Mouse (Mus musculus): ENCODE data around the gene Kank3. TPM values are rescaled to one million over a fixed set of nuclear protein-coding genes. Genes with fewer than 3 reads are reported as not detected.

Kank3 gene
- 22.7 and 30.1 TPM in 2 replicates for polyA plus RNA-seq (2014; fragmentation: Nextera tagmentation; extraction: Ambion mirVana)

DNA sequence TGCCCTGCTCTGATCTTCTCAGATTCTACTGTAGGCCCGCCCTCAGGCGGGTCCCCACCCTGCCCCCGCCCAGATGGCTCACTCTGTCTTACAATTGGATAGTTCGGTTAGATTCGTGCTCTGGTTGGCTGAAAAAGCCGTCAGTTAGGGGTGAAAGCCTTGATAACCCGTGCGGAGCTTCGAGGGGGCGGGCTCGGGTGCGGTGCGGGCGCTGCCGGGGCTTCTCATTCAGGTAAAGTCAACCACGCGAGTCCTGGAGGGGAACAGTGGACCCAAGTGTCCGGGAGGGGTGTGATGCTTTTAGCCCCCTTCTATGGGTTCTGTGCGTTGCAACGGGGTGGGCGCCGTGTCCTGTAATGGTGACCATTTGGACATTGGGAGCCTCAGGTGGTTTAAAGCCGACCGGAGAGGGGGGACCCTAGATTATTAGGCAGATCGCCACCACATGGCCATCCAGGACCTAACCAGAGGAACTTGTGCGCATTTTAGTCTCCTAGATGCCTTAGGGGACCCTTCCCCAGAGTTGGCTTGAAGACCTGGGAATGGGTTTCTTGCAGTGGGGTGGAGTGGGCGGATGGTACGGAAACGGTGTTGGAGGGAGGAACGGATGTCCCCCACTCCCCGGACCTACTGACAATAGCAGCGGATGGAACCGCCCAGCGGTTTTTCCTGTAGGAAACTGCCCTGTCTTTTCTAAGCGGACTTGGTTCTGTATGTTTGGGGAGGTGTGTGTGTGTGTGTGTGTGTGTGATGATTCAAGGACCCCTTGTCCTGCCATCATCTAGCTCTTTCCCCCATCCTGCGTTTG lies at the start of gene Kank3:
Gene Kank3, plus strand, starts transcription at position 186 of the 808 bp plus-strand sequence.
- no peak within 1 kb of the TSS for H3K27ac ChIP-seq (ENCODE audit: low read depth, low read length)
- ATAC-seq (ENCODE audit: low FRiP score), result peak; percentile 98
- H3K4me1 ChIP-seq (replicated peaks; ENCODE audit: control insufficient read depth, insufficient read depth, low read length), result no peaks in the 10 kb centered on the region
- H3K9ac ChIP-seq (ENCODE audit: low read depth, low read length), result 0 out of 2 replicates have a peak within 1 kb of the TSS, but pooled peaks have one; percentile 1
- peak within 1 kb of the TSS; percentile 71 for H3K4me2 ChIP-seq (replicated peaks; ENCODE audit: low read depth, low read length)
- H3K4me3 ChIP-seq (ENCODE audit: low read depth, low read length), result peak within 1 kb of the TSS; percentile 49
- no peaks in the 10 kb centered on the region for H3K9me3 ChIP-seq (ENCODE audit: control insufficient read depth, low read length)
- peak; percentile 94 for DNase-seq (ENCODE audit: low spot score)
- H3K36me3 ChIP-seq (ENCODE audit: control insufficient read depth, insufficient read depth, low read length), result no peaks in the 10 kb centered on the region
- WGBS, result 1% methylated on average over 36 of the region's 36 CpGs
- peaks cover 6% of the 10 kb centered on the region for H3K27me3 ChIP-seq (ENCODE audit: control insufficient read depth, insufficient read depth, low read length)

DNA sequence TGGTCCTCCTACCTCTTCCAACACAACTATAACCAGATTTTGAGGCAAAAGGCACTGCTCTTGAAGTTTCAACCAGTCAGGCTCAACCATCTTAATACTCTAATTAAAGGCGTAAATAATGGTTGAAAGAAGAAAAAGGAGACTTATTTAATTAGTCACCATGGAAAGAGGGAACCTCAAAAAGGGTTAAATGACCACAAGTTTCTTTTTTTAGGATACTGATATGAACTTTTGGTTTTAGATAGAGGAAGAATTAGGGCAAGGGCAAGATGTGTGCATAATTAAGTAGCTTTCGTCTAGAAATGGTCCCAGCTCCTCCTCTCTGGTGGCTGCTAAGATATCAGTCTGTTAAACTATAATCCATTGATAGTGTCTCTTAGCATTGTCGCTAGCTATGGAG lies 43.9 kb upstream of the Kank3 start:
- H3K4me2 ChIP-seq (replicated peaks; ENCODE audit: low read depth, low read length), result no peak overlapping the region
- 73% methylated on average over 3 of the region's 3 CpGs for WGBS
- H3K27me3 ChIP-seq (ENCODE audit: control insufficient read depth, insufficient read depth, low read length), result no peaks in the 10 kb centered on the region
- ATAC-seq (ENCODE audit: low FRiP score), result no peak
- H3K9me3 ChIP-seq (ENCODE audit: control insufficient read depth, low read length), result no peaks in the 10 kb centered on the region
- H3K4me1 ChIP-seq (replicated peaks; ENCODE audit: control insufficient read depth, insufficient read depth, low read length), result no peaks in the 10 kb centered on the region
- H3K4me3 ChIP-seq (ENCODE audit: low read depth, low read length), result no peak overlapping the region
- H3K9ac ChIP-seq (ENCODE audit: low read depth, low read length), result no peak overlapping the region
- no peak overlapping the region for H3K27ac ChIP-seq (ENCODE audit: low read depth, low read length)
- H3K36me3 ChIP-seq (ENCODE audit: control insufficient read depth, insufficient read depth, low read length), result no peaks in the 10 kb centered on the region
- no peak for DNase-seq (ENCODE audit: low spot score)

DNA sequence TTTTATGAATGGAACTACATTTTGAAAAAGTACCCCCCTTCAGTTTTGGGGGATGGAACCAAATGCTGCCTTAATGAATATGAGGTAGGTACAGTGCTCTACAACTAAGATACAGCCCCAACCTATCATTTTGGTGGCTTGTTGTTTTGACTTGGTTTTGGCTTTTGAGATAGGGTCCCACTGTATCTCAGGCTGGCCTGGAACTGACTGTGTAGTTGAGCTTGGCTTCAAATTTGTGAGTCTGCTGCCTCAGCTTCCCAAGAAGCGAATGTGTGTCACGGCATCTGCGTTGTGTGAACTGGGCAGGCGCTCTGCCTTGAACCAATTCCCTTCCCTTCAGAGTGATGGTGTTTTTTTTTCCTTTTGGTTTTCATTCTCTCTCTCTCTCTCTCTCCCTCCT lies 38.7 kb upstream of the Kank3 start:
- no peak overlapping the region for H3K9ac ChIP-seq (ENCODE audit: low read depth, low read length)

GRCm38 (mm10) chr17:33773426-33773825 lies 36.9 kb upstream of the Kank3 start:
- Histone ChIP-seq H3K9ac (ENCODE audit: low read depth, low read length) (no peak overlapping the region), H3K9me3 (ENCODE audit: control insufficient read depth, low read length) (no peaks in the 10 kb centered on the region), H3K4me3 (ENCODE audit: low read depth, low read length) (no peak overlapping the region), H3K4me2 (replicated peaks; ENCODE audit: low read depth, low read length) (no peak overlapping the region), H3K27me3 (ENCODE audit: control insufficient read depth, insufficient read depth, low read length) (no peaks in the 10 kb centered on the region), H3K36me3 (ENCODE audit: control insufficient read depth, insufficient read depth, low read length) (no peaks in the 10 kb centered on the region), H3K4me1 (replicated peaks; ENCODE audit: control insufficient read depth, insufficient read depth, low read length) (no peaks in the 10 kb centered on the region), H3K27ac (ENCODE audit: low read depth, low read length) (no peak overlapping the region)
- 85% methylated on average over 6 of the region's 6 CpGs for WGBS
- ATAC-seq (ENCODE audit: low FRiP score) (no peak), DNase-seq (ENCODE audit: low spot score) (no peak)

More for the DNA sequence above, 38.7 kb upstream of the Kank3 start:
- no peaks in the 10 kb centered on the region for H3K9me3 ChIP-seq (ENCODE audit: control insufficient read depth, low read length)
- no peaks in the 10 kb centered on the region for H3K36me3 ChIP-seq (ENCODE audit: control insufficient read depth, insufficient read depth, low read length)
- ATAC-seq (ENCODE audit: low FRiP score), result no peak
- DNase-seq (ENCODE audit: low spot score), result no peak
- H3K4me2 ChIP-seq (replicated peaks; ENCODE audit: low read depth, low read length), result no peak overlapping the region
- H3K4me3 ChIP-seq (ENCODE audit: low read depth, low read length), result no peak overlapping the region
- WGBS, result 94% methylated on average over 4 of the region's 4 CpGs
- no peak overlapping the region for H3K27ac ChIP-seq (ENCODE audit: low read depth, low read length)
- H3K4me1 ChIP-seq (replicated peaks; ENCODE audit: control insufficient read depth, insufficient read depth, low read length), result no peaks in the 10 kb centered on the region
- H3K27me3 ChIP-seq (ENCODE audit: control insufficient read depth, insufficient read depth, low read length), result no peaks in the 10 kb centered on the region

DNA sequence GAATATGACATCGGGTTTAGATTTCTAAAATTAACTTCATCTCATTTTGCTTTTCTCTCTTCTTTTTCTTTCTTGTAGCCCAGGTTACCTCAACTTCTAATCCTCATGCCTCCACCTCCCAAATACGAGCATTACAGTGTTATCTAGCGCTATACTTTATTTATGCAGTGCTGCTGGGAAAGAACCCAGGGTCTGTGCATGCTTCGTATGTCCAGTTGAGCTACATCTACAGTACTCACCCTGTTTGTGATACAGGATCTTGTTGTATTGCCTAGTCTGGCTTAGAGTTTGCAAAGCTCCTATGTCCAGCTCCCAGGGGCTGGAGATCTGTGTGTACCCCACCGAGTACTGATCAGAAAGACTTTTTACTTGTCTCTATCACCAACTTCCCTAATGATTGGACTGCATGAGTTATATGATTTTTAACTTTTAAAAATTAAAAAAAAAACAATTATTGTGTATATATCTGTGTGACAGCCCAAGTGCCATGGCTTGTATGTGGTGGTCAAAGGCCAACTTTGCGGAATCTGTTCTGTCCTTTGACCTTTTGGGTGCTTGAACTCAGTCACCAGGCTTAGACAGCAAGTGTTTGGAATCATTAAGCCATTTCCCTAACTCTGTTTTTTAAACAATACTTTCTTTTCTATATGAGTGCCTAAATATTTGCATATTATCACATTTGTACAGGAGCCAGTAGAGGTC lies 36.3 kb upstream of the Kank3 start:
- no peaks in the 10 kb centered on the region for H3K27me3 ChIP-seq (ENCODE audit: control insufficient read depth, insufficient read depth, low read length)
- H3K4me1 ChIP-seq (replicated peaks; ENCODE audit: control insufficient read depth, insufficient read depth, low read length), result no peaks in the 10 kb centered on the region
- no peak overlapping the region for H3K4me3 ChIP-seq (ENCODE audit: low read depth, low read length)
- H3K36me3 ChIP-seq (ENCODE audit: control insufficient read depth, insufficient read depth, low read length), result no peaks in the 10 kb centered on the region
- no peak overlapping the region for H3K27ac ChIP-seq (ENCODE audit: low read depth, low read length)
- no peak overlapping the region for H3K9ac ChIP-seq (ENCODE audit: low read depth, low read length)
- no peak for ATAC-seq (ENCODE audit: low FRiP score)
- H3K9me3 ChIP-seq (ENCODE audit: control insufficient read depth, low read length), result no peaks in the 10 kb centered on the region
- no peak for DNase-seq (ENCODE audit: low spot score)
- H3K4me2 ChIP-seq (replicated peaks; ENCODE audit: low read depth, low read length), result no peak overlapping the region
- 95% methylated on average over 6 of the region's 6 CpGs for WGBS

GRCm38 (mm10) chr17:33774573-33775155 lies 35.7 kb upstream of the Kank3 start:
- H3K4me1 ChIP-seq (replicated peaks; ENCODE audit: control insufficient read depth, insufficient read depth, low read length), result no peaks in the 10 kb centered on the region
- H3K4me3 ChIP-seq (ENCODE audit: low read depth, low read length), result no peak overlapping the region
- H3K9me3 ChIP-seq (ENCODE audit: control insufficient read depth, low read length), result no peaks in the 10 kb centered on the region
- no peak overlapping the region for H3K4me2 ChIP-seq (replicated peaks; ENCODE audit: low read depth, low read length)
- H3K27me3 ChIP-seq (ENCODE audit: control insufficient read depth, insufficient read depth, low read length), result no peaks in the 10 kb centered on the region
- no peak for DNase-seq (ENCODE audit: low spot score)
- no peak overlapping the region for H3K27ac ChIP-seq (ENCODE audit: low read depth, low read length)
- ATAC-seq (ENCODE audit: low FRiP score), result no peak
- 89% methylated on average over 8 of the region's 8 CpGs for WGBS
- H3K9ac ChIP-seq (ENCODE audit: low read depth, low read length), result no peak overlapping the region
- no peaks in the 10 kb centered on the region for H3K36me3 ChIP-seq (ENCODE audit: control insufficient read depth, insufficient read depth, low read length)

- ATAC-seq (ENCODE audit: low FRiP score), result no peak
- 93% methylated on average over 4 of the region's 4 CpGs for WGBS
Observed at GRCm38 (mm10) chr17:33775287-33775686, 35.0 kb upstream of the Kank3 start.

DNA sequence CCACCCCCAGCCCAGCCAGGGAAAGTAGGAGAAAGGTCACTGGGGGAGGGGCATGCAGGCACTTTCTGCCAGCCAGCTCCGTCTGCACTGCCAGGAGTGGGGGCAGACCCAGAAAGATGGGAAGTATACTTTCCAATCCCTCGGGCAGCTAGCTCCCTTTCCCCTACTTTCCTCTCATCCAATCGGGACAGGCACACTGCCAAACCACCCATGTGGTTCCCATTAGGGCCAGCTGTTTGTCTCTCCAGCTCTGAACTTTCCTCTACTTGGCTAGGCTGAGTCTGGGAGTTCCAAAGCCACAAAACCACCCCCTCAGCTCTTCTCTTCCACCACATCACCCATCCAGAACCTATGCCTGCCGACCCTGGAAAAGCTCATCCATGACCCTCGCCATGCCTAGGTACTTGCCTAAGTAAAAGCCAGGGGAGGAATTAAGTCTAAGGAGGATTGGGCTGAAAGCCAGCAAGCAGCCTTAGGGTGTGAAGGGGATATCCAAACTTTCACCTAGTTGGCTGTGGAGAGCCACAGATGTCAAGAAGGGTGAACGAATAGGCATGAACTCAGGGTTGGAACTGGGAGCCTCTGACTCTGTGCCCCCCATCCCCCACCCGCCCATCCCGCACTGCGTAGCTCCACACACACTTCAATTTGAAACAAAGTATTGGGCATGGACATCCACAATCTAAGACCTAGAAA lies 30.9 kb upstream of the Kank3 start:
- ATAC-seq (ENCODE audit: low FRiP score) (no peak), DNase-seq (ENCODE audit: low spot score) (peak; percentile 60)
- WGBS, result 63% methylated on average over 9 of the region's 9 CpGs
- Histone ChIP-seq H3K27me3 (ENCODE audit: control insufficient read depth, insufficient read depth, low read length) (no peaks in the 10 kb centered on the region), H3K9ac (ENCODE audit: low read depth, low read length) (no peak overlapping the region), H3K9me3 (ENCODE audit: control insufficient read depth, low read length) (no peaks in the 10 kb centered on the region), H3K4me3 (ENCODE audit: low read depth, low read length) (0 out of 2 replicates have a peak overlapping the region, but pooled peaks have one; percentile 2), H3K27ac (ENCODE audit: low read depth, low read length) (peak overlapping the region; percentile 4; the same call in 1 of the 2 replicates), H3K36me3 (ENCODE audit: control insufficient read depth, insufficient read depth, low read length) (no peaks in the 10 kb centered on the region), H3K4me2 (replicated peaks; ENCODE audit: low read depth, low read length) (peak overlapping the region; percentile 23), H3K4me1 (replicated peaks; ENCODE audit: control insufficient read depth, insufficient read depth, low read length) (no peaks in the 10 kb centered on the region)

More at GRCm38 (mm10) chr17:33775287-33775686, 35.0 kb upstream of the Kank3 start:
- Histone ChIP-seq H3K9me3 (ENCODE audit: control insufficient read depth, low read length) (no peaks in the 10 kb centered on the region), H3K36me3 (ENCODE audit: control insufficient read depth, insufficient read depth, low read length) (no peaks in the 10 kb centered on the region), H3K27me3 (ENCODE audit: control insufficient read depth, insufficient read depth, low read length) (no peaks in the 10 kb centered on the region), H3K4me2 (replicated peaks; ENCODE audit: low read depth, low read length) (no peak overlapping the region), H3K4me3 (ENCODE audit: low read depth, low read length) (no peak overlapping the region), H3K4me1 (replicated peaks; ENCODE audit: control insufficient read depth, insufficient read depth, low read length) (no peaks in the 10 kb centered on the region), H3K9ac (ENCODE audit: low read depth, low read length) (no peak overlapping the region), H3K27ac (ENCODE audit: low read depth, low read length) (no peak overlapping the region)
- DNase-seq (ENCODE audit: low spot score), result no peak

Measured in hindbrain, embryonic 11.5 days (tissue).